Mouse (Mus musculus) intestine, postnatal 0 days (tissue): ENCODE data around the gene Iscu. TPM values are rescaled to one million over a fixed set of nuclear protein-coding genes. Genes with fewer than 3 reads are reported as not detected.

Source experiments
- ATAC-seq: fragments of 200-750 bp; cut with Nextera tagmentation; 2 replicates; pipeline ENCODE4 v1.8.0; 2017; ENCODE audit warnings: mild to moderate bottlenecking, moderate TSS enrichment, moderate library complexity
- H3K27ac ChIP-seq: fragments of 300-500 bp; sonication (generic); 2 replicates; pipeline ENCODE4 v1.5.1; 2014; ENCODE audit warnings: mild to moderate bottlenecking, low read depth, low read length, moderate library complexity
- H3K27me3 ChIP-seq: fragments of 300-500 bp; sonication (generic); replicated peaks from 2 replicates; pipeline ENCODE4 v1.6.1; 2014; ENCODE audit warnings: low read length, mixed read lengths; ENCODE audit not compliant: control insufficient read depth, insufficient read depth
- H3K36me3 ChIP-seq: fragments of 300-500 bp; sonication (generic); 2 replicates; pipeline ENCODE4 v1.6.1; 2014; ENCODE audit warnings: mild to moderate bottlenecking, moderate library complexity; ENCODE audit not compliant: control insufficient read depth, insufficient read depth
- H3K4me1 ChIP-seq: fragments of 300-500 bp; sonication (generic); replicated peaks from 2 replicates; pipeline ENCODE4 v1.6.1; 2014; ENCODE audit warnings: antibody characterized with exemption, low read length, mixed read lengths; ENCODE audit not compliant: control insufficient read depth, insufficient read depth
- H3K4me2 ChIP-seq: fragments of 300-500 bp; sonication (generic); replicated peaks from 2 replicates; pipeline ENCODE4 v1.6.1; 2014; ENCODE audit warnings: low read depth, mild to moderate bottlenecking, moderate library complexity
- H3K4me3 ChIP-seq: fragments of 300-500 bp; sonication (generic); 2 replicates; pipeline ENCODE4 v1.5.1; 2014; ENCODE audit warnings: low read depth, low read length
- H3K9ac ChIP-seq: fragments of 300-500 bp; sonication (generic); 2 replicates; pipeline ENCODE4 v1.6.1; 2014; ENCODE audit warnings: mild to moderate bottlenecking, low read depth, low read length
- H3K9me3 ChIP-seq: fragments of 300-500 bp; sonication (generic); 2 replicates; pipeline ENCODE4 v1.6.1; 2016; ENCODE audit warnings: mixed run types; ENCODE audit not compliant: control insufficient read depth
- CTCF ChIP-seq: sonication (generic); IDR thresholded peaks from 2 replicates; pipeline ENCODE4 v1.5.1; 2016; ENCODE audit warnings: low read depth, mild to moderate bottlenecking, control low read depth, antibody characterized with exemption, moderate library complexity
- WGBS: fragments of 180-500 bp; shearing (Covaris S2); extraction: QIAGEN DNeasy Blood & Tissue Kit; methylation state at CpG from one replicate; pipeline ENCODE4 v1.1.7; 2014; 5-methylcytosine and 5-hydroxymethylcytosine counted together
- polyA plus RNA-seq: library from polyadenylated mRNA; unstranded; fragments of >200 nt; fragmentation: Nextera tagmentation; extraction: Ambion mirVana; gene quantifications from 2 replicates; pipeline ENCODE4 v1.2.1, GENCODE M21; 2015

Gene Iscu
- polyA plus RNA-seq, 1 experiment from 2014 or later = 145 TPM

DNA sequence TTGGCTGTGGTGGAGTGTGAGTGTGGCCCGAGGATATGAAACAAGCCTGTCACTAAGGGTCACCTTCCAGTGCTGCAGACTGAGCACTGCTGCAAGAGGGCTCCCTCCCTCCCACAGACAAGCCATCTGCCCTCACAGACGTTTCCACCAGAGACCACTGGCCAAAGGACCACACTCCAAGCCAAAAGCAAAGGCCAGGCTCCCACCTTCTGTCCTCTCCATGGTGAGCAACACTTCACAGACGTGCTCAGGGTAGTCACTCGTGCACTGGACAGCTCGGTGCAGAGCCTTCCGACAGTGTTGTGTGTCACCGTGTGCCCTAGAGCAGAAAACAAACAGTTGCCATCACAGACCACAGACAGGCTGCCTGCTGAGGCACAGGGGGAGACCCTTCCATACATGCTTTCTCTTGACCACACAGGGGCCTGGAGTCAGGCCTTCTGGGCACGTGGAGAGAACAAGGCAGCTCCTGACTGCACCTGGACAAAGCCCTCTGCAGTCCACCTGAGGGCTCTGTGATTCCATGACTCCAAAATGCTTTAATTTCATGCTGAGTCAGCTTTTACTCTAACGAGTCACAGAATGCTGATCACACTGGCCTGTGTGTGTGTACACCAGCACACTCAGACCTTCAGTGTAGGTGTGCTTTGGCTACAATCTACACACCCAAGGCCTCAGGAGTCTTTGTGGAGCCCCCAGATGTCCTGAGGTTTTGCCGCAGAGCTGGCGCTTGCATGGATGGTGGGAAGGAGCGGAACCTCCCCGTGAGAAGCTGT lies 23.8 kb upstream of the Iscu start:
- no peaks in the 10 kb centered on the region for H3K27me3 ChIP-seq
- TF ChIP-seq CTCF = no peak
- no peak overlapping the region for H3K9ac ChIP-seq
- no peak overlapping the region for H3K4me2 ChIP-seq
- H3K27ac ChIP-seq = no peak overlapping the region
- no peaks in the 10 kb centered on the region for H3K9me3 ChIP-seq
- no peak overlapping the region for H3K4me3 ChIP-seq
- peaks cover 98% of the 10 kb centered on the region for H3K36me3 ChIP-seq
- no peak for ATAC-seq
- no peaks in the 10 kb centered on the region for H3K4me1 ChIP-seq
- WGBS = 92% methylated on average over 13 of the region's 13 CpGs

GRCm38 (mm10) chr5:113751521-113752157 lies 20.9 kb upstream of the Iscu start:
- H3K4me2 ChIP-seq = no peak overlapping the region
- H3K36me3 ChIP-seq = peaks cover 98% of the 10 kb centered on the region
- 85% methylated on average over 9 of the region's 9 CpGs for WGBS
- no peak for TF ChIP-seq CTCF
- no peak overlapping the region for H3K27ac ChIP-seq
- H3K9ac ChIP-seq = no peak overlapping the region
- no peaks in the 10 kb centered on the region for H3K4me1 ChIP-seq
- H3K4me3 ChIP-seq = no peak overlapping the region
- no peaks in the 10 kb centered on the region for H3K27me3 ChIP-seq
- no peak for ATAC-seq
- no peaks in the 10 kb centered on the region for H3K9me3 ChIP-seq

GRCm38 (mm10) chr5:113755347-113756030 lies 17.1 kb upstream of the Iscu start:
- Histone ChIP-seq H3K27ac (no peak overlapping the region), H3K27me3 (no peaks in the 10 kb centered on the region), H3K9me3 (no peaks in the 10 kb centered on the region), H3K4me1 (no peaks in the 10 kb centered on the region), H3K4me2 (no peak overlapping the region), H3K36me3 (peaks cover 100% of the 10 kb centered on the region), H3K9ac (no peak overlapping the region), H3K4me3 (no peak overlapping the region)
- TF ChIP-seq CTCF = no peak
- WGBS = 80% methylated on average over 15 of the region's 15 CpGs
- no peak for ATAC-seq

GRCm38 (mm10) chr5:113761585-113761984 lies 11.0 kb upstream of the Iscu start:
- Histone ChIP-seq H3K27ac (no peak overlapping the region), H3K4me2 (no peak overlapping the region), H3K27me3 (no peaks in the 10 kb centered on the region), H3K4me3 (no peak overlapping the region), H3K9ac (no peak overlapping the region), H3K4me1 (no peaks in the 10 kb centered on the region), H3K9me3 (no peaks in the 10 kb centered on the region), H3K36me3 (peaks cover 72% of the 10 kb centered on the region)
- no peak for TF ChIP-seq CTCF
- no peak for ATAC-seq
- 92% methylated on average over 2 of the region's 2 CpGs for WGBS

GRCm38 (mm10) chr5:113764426-113764825 lies 8.1 kb upstream of the Iscu start:
- Histone ChIP-seq H3K27ac (no peak overlapping the region), H3K4me2 (no peak overlapping the region), H3K36me3 (peaks cover 59% of the 10 kb centered on the region), H3K9ac (no peak overlapping the region), H3K9me3 (no peaks in the 10 kb centered on the region), H3K4me3 (no peak overlapping the region), H3K27me3 (no peaks in the 10 kb centered on the region), H3K4me1 (no peaks in the 10 kb centered on the region)
- WGBS = 92% methylated on average over 7 of the region's 7 CpGs
- TF ChIP-seq CTCF = no peak
- no peak for ATAC-seq

DNA sequence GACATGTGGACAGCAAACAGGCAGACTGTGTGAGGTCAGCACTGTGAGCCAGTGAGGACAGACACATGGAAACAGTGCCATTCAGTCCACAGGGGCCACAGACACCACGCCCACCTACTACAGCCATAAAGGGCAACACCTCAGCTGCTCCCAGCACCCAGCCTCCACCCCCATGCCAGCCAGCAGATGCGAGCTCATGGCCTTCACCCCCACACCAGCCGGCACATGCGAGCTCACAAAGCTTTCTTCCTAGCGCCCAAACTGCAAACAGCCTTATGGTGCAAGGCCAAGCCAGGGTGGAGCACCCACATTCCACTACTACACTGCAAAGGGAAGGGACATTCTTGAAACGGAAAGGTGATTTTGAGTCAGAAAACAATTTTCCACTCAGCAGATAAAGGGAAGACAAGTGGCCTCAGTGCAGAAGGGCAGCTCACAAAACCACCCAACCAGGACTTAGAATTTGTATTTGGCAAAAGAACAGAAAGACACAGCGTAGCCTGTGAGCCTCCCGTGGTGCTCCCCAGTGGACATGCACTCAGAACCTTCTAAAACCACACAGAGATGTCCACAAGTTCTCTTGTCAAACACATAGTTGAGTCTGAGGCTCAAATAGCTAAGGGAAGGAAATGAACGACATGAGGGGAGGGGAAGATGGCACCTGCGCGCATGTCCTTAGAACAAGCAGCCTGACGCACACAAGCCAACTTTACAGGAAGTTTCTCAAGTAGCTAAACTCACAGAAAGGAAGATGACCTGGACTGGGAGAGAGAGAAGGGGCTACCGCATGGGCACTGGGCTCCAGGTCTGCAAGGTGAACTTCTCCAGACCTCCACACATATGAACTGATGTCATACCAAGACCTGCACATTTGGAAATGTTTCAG lies 6.7 kb upstream of the Iscu start:
- Histone ChIP-seq H3K4me1 (0 out of 2 replicates have a peak, but pooled peaks cover 4% of the 10 kb centered on the region), H3K4me3 (no peak overlapping the region), H3K27ac (no peak overlapping the region), H3K27me3 (no peaks in the 10 kb centered on the region), H3K4me2 (no peak overlapping the region), H3K9me3 (no peaks in the 10 kb centered on the region), H3K36me3 (peaks cover 45% of the 10 kb centered on the region), H3K9ac (no peak overlapping the region)
- TF ChIP-seq CTCF = no peak
- 59% methylated on average over 13 of the region's 13 CpGs for whole genome bisulfite sequencing
- ATAC-seq = no peak
